Mouse (Mus musculus): ENCODE measurements at regions not wholly inside any gene's neighbourhood (a gene's known extent, or its start where the extent isn't known, plus 50 kb on each side); places are given as distances from the start of the nearest gene placed in this dataset.

- DNase-seq (ENCODE audit: low read depth, low spot score): no peak
Observed at GRCm38 (mm10) chr11:64800246-64801121, 178.4 kb upstream of the Elac2 start.

GRCm38 (mm10) chr11:64801351-64801750 lies 177.5 kb upstream of the Elac2 start:
- no peak for DNase-seq (ENCODE audit: low read depth, low spot score)

GRCm38 (mm10) chr11:64805567-64805966 lies 173.3 kb upstream of the Elac2 start:
- no peak for DNase-seq (ENCODE audit: low read depth, low spot score)

GRCm38 (mm10) chr11:64812408-64812807 lies 166.4 kb upstream of the Elac2 start:
- DNase-seq (ENCODE audit: low read depth, low spot score): no peak

GRCm38 (mm10) chr11:64829429-64829828 lies 149.4 kb upstream of the Elac2 start:
- no peak for DNase-seq (ENCODE audit: low read depth, low spot score)

- DNase-seq (ENCODE audit: low read depth, low spot score): no peak
Observed at GRCm38 (mm10) chr11:64832453-64832852, 146.4 kb upstream of the Elac2 start.

- no peak for DNase-seq (ENCODE audit: low read depth, low spot score)
Observed at GRCm38 (mm10) chr11:64833786-64834185, 145.1 kb upstream of the Elac2 start.

- DNase-seq (ENCODE audit: low read depth, low spot score): no peak
Observed at GRCm38 (mm10) chr11:64836771-64837170, 142.1 kb upstream of the Elac2 start.

GRCm38 (mm10) chr11:64841092-64841491 lies 137.7 kb upstream of the Elac2 start:
- no peak for DNase-seq (ENCODE audit: low read depth, low spot score)

GRCm38 (mm10) chr11:64842775-64843530 lies 135.9 kb upstream of the Elac2 start:
- DNase-seq (ENCODE audit: low read depth, low spot score): no peak

- DNase-seq (ENCODE audit: low read depth, low spot score): no peak
Observed at GRCm38 (mm10) chr11:64846577-64847147, 132.2 kb upstream of the Elac2 start.

- DNase-seq (ENCODE audit: low read depth, low spot score): no peak
Observed at GRCm38 (mm10) chr11:64859636-64860035, 119.2 kb upstream of the Elac2 start.

- no peak for DNase-seq (ENCODE audit: low read depth, low spot score)
Observed at GRCm38 (mm10) chr11:64880674-64881073, 98.2 kb upstream of the Elac2 start.

- DNase-seq (ENCODE audit: low read depth, low spot score): no peak
Observed at GRCm38 (mm10) chr11:64884518-64884917, 94.3 kb upstream of the Elac2 start.

- DNase-seq (ENCODE audit: low read depth, low spot score): no peak
Observed at GRCm38 (mm10) chr11:64889335-64890020, 89.4 kb upstream of the Elac2 start.

- peak; percentile 10 for DNase-seq (ENCODE audit: low read depth, low spot score)
Observed at GRCm38 (mm10) chr11:64890776-64891175, 88.1 kb upstream of the Elac2 start.

- DNase-seq (ENCODE audit: low read depth, low spot score): no peak
Observed at GRCm38 (mm10) chr11:64895804-64896466, 82.9 kb upstream of the Elac2 start.

GRCm38 (mm10) chr11:64898758-64899586 lies 79.9 kb upstream of the Elac2 start:
- DNase-seq (ENCODE audit: low read depth, low spot score): peak; percentile 47

GRCm38 (mm10) chr11:64899587-64900278 lies 79.1 kb upstream of the Elac2 start:
- DNase-seq (ENCODE audit: low read depth, low spot score): no peak

- DNase-seq (ENCODE audit: low read depth, low spot score): no peak
Observed at GRCm38 (mm10) chr11:64916783-64917182, 62.1 kb upstream of the Elac2 start.
